Mouse (Mus musculus) large intestine, adult 2 months (tissue): ENCODE results near the gene Grik5. TPM values are rescaled to one million over a fixed set of nuclear protein-coding genes. Genes with fewer than 3 reads are reported as not detected.

Experiments used
- DNase-seq: peaks from one replicate; pipeline ENCODE4 v3.0.0-alpha.2; 2012; ENCODE audit warnings: low read depth, low spot score
- WGBS: fragments of 180-500 bp; shearing (Covaris S2); methylation state at CpG from one replicate; pipeline ENCODE4 v1.1.7; 2018; 5-methylcytosine and 5-hydroxymethylcytosine counted together
- polyA plus RNA-seq: library from polyadenylated mRNA; depleted of rRNA; stranded (reverse); fragments of >200 nt; gene quantifications from 2 replicates; pipeline ENCODE4 v1.2.3, GENCODE M21; 2012

The Grik5 gene
- polyA plus RNA-seq, 1 experiment = 6.4 TPM

GRCm38 (mm10) chr7:25003820-25004388, 68.2 kb downstream of the Grik5 start:
- DNase-seq = no peak
- 84% methylated on average over 8 of the region's 8 CpGs for WGBS

- DNase-seq = no peak
- WGBS = 51% methylated on average over 11 of the region's 11 CpGs
These were observed 68.9 kb downstream of the Grik5 start for GRCm38 (mm10) chr7:25003291-25003690.

GRCm38 (mm10) chr7:25000711-25001110, 71.4 kb downstream of the Grik5 start:
- WGBS = 54% methylated on average over 12 of the region's 12 CpGs
- DNase-seq = no peak

- no peak for DNase-seq
- 59% methylated on average over 7 of the region's 7 CpGs for WGBS
These were observed 71.9 kb downstream of the Grik5 start for GRCm38 (mm10) chr7:25000211-25000610.

GRCm38 (mm10) chr7:24993081-24993480, 79.1 kb downstream of the Grik5 start:
- DNase-seq = no peak
- 50% methylated on average over 6 of the region's 6 CpGs for WGBS

GRCm38 (mm10) chr7:24990478-24990877, 81.7 kb downstream of the Grik5 start:
- WGBS = 79% methylated on average over 8 of the region's 8 CpGs
- no peak for DNase-seq

- WGBS = 72% methylated on average over 14 of the region's 14 CpGs
- DNase-seq = no peak
These were observed 84.2 kb downstream of the Grik5 start for GRCm38 (mm10) chr7:24987941-24988340.

- DNase-seq = no peak
- WGBS = 65% methylated on average over 5 of the region's 5 CpGs
These were observed 86.3 kb downstream of the Grik5 start for GRCm38 (mm10) chr7:24985799-24986198.

GRCm38 (mm10) chr7:24984307-24984706, 87.8 kb downstream of the Grik5 start:
- DNase-seq = no peak
- 88% methylated on average over 2 of the region's 2 CpGs for WGBS

GRCm38 (mm10) chr7:24983396-24983795, 88.8 kb downstream of the Grik5 start:
- no peak for DNase-seq
- WGBS = 68% methylated on average over 5 of the region's 5 CpGs

GRCm38 (mm10) chr7:24980439-24980838, 91.7 kb downstream of the Grik5 start:
- DNase-seq = no peak
- WGBS = 80% methylated on average over 7 of the region's 7 CpGs

- 77% methylated on average over 7 of the region's 7 CpGs for WGBS
These were observed 93.4 kb downstream of the Grik5 start for GRCm38 (mm10) chr7:24978781-24979180.

GRCm38 (mm10) chr7:24974893-24975595, 97.1 kb downstream of the Grik5 start:
- WGBS = 32% methylated on average over 9 of the region's 9 CpGs
- peak; percentile 27 for DNase-seq

More at GRCm38 (mm10) chr7:24978781-24979180, 93.4 kb downstream of the Grik5 start:
- no peak for DNase-seq

GRCm38 (mm10) chr7:24973902-24974301, 98.2 kb downstream of the Grik5 start:
- WGBS = 82% methylated on average over 5 of the region's 5 CpGs
- DNase-seq = no peak

- WGBS = 80% methylated on average over 4 of the region's 4 CpGs
- DNase-seq = no peak
These were observed 98.9 kb downstream of the Grik5 start for GRCm38 (mm10) chr7:24973208-24973607.

GRCm38 (mm10) chr7:24971972-24972893, 99.9 kb downstream of the Grik5 start, which contains the start of gene Rabac1:
Rabac1 (minus strand) TSS chr7:24972754.
- WGBS = under 1% methylated on average over 45 of the region's 45 CpGs
- DNase-seq = peak; percentile 98

GRCm38 (mm10) chr7:24971261-24971971, 100.7 kb downstream of the Grik5 start:
- peak; percentile 13 for DNase-seq
- WGBS = 7% methylated on average over 19 of the region's 19 CpGs

- no peak for DNase-seq
- WGBS = 97% methylated on average over 3 of the region's 3 CpGs
These were observed 101.8 kb downstream of the Grik5 start for GRCm38 (mm10) chr7:24970341-24970740.

- WGBS = 87% methylated on average over 12 of the region's 12 CpGs
- DNase-seq = no peak
These were observed 102.3 kb downstream of the Grik5 start for GRCm38 (mm10) chr7:24969805-24970204.

GRCm38 (mm10) chr7:24968463-24968862, 103.7 kb downstream of the Grik5 start:
- 72% methylated on average over 6 of the region's 6 CpGs for WGBS
- no peak for DNase-seq
